Mouse (Mus musculus): ENCODE measurements around the gene Bub1b.
"Not testable (repeated sequence)": the region's sequence is repeated elsewhere in the genome, so short reads cannot be mapped to it uniquely, and the experiment has no call there.

Bub1b gene

DNA sequence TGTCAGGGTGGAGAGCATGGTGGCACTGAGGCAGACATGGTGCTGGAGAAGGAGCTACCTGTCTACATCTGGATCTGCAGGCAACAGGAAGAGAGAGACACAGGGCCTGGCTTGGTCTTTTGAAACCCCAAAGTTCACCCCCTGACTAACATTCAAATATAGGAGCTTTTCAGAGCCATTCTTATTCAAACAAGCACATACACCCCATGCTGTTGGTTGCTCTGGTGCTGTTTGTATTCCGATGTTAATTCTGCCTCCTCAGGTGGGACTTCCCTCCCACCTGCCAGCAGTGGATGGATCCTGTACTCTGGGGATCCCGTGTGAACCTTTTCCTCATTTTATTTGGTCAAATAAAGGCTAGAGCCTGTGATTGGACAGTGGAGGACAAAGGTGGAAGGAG, 22.1 kb downstream of the Bub1b start:
- DNase-seq, result no peak

DNA sequence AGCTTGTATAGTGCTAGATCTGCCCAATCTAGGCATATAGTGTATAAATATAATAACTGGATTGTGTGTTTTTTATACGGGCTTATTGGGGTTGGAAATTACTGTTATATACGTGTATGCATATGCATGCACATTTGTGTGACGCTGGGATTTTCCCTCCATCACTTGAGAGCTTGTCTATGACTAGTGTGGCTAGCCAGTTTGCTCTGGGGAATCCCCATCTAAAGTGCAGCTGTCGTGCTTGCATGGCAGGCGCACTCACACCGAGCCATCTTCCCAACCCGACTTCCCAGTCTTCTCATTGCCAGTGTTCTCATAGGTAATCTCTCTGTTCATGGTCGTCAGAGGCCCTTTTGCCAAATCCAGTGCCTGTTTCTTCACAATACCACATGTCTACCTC, 22.6 kb downstream of the Bub1b start:
- no peak for DNase-seq

DNA sequence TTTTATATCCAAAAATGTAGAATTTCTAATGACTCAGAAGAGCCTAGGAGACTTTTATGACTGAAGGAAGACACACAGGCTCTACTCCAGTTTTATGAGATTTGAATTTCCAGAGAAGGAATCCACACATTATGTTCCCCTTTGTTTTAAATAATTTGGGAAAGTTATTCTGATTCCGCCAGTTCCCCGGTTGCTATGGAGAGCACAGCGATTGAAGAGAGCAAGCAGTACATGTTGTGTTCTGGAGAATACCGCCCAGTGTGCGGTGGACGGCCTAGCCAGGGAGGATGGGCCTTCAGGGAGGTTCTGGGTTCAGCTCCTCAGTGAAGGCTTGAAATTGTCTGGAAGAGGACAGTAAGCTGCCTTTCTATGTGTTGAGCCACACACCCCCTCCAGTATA, 31.3 kb downstream of the Bub1b start:
- no peak for DNase-seq

DNA sequence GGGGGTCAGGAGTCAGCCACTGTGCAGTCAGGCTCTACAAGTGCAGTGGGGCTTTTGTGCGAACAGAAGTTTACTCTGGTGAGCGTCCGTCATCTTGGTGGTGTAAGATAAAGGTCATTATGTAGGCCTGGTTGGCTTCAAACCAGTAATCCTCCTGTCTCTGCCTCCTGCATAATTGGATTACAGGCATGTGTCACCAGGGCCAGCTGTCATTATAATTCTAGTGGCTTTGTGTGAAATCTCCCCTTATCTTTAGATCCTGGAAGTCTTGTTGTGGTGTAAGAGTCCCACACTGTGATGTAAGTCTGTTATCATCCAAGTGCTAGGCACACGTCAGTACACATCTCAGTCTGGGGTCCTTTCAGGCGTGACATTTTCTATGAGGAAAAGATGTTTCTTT, 35.4 kb downstream of the Bub1b start:
- DNase-seq, result no peak

DNA sequence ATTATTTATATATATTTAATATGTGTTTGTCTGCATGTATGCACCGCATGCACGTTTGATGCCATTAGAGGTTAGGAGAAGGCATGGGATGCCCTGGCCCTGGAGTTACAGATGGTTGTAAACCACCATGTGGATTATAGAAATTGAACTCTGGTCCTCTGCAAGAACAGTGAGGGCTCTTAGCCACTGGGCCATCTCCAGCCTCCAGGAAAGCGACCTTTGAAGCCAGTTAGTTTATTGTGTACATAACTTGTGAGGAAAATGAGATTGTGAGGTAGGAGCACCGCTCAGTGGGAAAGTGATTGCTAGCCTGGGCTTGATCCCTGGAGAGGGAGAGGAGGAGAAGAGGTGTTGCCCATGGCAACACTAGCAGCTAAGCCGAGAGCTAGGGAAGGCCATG, 39.2 kb downstream of the Bub1b start:
- no peak for DNase-seq

DNA sequence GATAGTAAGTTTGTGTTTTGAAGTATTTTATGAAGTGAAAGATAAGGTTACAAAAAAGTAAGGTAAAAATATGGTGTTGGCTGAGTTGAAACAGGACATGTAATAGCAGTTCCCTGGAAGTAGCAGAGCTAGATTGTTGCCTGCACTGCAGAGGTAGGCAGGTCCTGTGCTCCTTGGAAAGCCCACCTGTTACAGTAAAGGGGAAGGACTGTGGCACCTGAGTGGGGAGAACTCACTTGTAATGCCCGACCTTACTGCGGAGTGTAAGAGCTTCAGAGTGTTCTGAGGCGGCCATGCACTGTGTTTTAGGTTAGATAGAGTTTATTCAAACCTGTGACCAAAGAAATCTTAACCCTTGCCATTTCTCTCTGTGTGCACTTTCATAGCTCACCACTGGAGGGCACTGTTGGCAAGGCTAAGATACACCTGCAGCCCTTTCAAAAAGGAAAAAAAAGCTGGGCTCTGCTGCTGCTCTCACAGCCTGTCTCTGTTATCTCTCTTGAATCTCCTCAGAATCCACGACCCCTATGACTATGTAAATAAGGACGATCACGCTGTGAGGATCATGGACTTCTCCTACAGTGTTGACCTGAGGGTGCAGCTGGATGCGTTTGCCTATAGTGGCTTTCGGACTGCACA, 40.0 kb downstream of the Bub1b start:
- peak; percentile 73 to 78 for DNase-seq

DNA sequence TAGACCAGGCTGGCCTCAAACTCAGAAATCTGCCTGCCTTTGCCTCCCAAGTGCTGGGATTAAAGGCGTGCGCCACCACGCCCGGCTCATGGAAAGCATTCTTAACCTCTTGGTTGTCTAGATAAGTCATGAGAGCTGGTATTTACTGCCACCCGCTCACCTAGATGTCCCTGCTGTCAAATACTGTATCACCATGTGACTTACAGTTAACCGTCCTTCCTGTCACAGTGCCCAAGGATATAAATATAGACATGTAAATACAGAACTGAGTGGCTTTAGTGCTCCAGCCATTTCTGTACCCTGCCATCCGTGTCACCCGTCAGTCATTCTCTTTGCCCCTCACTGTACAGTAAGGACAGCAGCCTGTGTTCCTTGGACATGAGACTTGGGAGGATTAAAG, 40.7 kb downstream of the Bub1b start:
- no peak for DNase-seq

DNA sequence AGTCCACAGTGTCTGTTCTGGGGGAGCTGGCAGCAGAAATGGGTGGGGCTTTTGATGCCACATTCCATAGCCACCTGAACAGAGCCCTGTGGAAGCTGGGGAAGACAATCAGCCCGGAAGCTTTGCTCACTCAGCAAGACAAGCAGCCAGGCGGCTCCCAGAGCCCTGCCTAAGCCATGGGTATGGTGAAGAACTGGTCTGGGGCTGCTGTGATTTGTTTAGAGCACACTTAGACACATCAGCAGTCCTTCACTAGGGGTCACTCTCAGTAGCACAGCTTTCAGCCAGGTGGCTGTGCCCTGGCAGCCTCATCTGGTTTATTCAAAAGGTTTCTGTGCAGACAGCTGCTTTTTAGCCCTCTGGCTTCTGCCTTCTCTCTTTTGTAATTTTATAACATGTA, 43.1 kb downstream of the Bub1b start:
- no peak for DNase-seq

DNA sequence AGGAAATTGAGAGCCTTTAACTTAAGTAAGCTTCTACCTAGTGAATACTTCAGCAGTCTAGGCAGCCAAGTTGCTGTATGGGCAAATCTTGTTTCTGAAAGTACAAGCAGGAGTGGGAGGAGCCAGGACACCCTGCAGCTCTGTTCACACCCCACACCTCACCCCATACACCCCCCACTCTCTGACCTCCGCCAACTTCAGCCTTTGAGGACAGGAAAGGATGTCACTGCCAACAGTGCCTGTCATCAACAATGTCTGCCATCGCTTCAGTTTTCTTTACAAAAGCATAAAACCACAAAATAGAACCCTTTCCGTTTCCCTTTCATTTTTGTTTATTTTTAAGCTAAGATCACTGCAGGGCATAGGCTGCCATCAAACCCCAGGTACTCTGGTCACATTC, 44.4 kb downstream of the Bub1b start:
- DNase-seq, result peak; percentile 54 to 70

DNA sequence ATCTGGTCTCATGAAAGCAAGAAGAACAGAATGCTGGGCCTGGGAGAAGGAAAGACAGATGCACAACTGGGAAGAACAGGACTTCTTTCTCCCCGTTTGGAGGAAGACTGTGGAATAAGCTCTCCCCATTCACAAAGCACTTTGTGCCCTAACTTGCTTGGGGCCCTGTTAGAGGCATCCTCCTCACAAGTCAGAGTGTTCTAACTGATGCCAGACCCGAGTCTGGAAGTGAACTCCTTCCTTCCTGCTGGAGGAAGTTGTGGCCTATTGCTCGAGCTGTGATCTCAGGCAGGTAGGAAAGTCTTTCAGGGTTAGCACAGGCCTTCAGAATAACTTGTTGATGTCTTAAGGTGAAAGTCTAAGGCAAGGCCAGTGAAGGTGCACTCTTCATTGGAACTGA, 44.9 kb downstream of the Bub1b start:
- DNase-seq, result no peak

DNA sequence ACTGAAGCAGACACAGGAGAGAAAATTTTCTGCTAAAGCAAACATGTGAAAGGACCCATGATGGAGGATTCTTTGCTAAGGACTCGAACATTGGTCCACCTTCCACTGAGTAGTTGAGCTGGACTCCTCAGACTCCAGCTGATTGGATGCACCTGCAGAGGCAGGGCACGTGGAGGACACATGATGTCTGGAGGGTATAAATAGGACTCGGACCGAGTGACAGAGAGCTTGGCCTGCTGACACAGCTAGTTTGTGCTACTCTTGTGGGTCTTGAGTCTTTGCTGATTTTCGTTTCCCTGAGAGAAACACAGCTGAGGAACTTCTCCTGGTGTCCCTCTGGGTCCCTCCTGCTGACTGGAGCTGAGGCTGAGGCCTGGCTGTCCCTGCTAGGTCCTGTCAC, 48.7 kb downstream of the Bub1b start:
- no peak for DNase-seq

DNA sequence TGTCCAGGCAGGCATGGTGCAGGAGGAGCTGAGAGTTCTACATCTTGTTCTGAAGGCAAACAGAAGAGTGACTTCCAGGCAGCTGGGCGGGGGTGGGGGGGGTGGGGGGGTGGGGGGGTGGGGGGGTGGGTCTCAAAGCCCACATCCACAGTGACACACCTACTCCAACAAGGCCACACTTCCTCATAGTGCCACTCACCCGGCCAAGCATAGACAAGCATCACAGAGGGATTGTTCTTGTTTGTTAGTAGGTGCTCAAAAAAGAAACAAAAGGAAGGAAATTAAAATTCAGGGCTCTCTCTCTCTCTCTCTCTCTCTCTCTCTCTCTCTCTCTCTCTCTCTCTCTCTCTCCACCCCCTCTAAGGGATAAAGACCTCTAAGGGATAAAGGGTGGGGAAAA, 52.7 kb downstream of the Bub1b start:
- DNase-seq, result not testable (repeated sequence)

DNA sequence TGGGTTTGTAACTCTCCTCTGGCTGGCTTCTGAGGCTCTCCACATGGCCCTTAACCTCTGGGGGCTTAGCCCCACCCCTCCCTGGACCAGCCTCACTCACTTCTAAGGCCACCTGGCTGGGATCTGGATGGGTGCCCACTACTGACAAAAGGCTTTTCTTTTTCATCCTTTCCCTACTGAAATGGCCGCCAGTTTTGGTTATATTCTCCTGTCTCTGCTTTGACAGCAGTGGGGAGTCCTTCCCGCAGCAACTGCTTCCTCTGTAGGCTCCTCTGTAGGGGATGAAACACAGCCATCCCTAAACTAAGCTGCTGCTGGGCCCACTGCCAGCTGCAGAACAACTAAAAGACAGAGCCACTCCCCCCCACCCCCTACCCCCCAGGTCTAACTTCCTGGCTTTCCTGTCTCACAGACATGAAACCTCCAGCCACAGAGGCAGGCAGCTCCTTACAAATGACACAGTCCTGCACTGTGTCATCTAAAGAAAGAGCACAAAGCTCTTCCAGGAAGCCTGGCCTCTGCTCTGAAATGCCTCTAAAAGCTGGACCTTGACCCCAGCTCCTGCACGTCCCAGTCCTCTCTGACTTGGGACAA, 58.8 kb downstream of the Bub1b start:
- no peak for DNase-seq

DNA sequence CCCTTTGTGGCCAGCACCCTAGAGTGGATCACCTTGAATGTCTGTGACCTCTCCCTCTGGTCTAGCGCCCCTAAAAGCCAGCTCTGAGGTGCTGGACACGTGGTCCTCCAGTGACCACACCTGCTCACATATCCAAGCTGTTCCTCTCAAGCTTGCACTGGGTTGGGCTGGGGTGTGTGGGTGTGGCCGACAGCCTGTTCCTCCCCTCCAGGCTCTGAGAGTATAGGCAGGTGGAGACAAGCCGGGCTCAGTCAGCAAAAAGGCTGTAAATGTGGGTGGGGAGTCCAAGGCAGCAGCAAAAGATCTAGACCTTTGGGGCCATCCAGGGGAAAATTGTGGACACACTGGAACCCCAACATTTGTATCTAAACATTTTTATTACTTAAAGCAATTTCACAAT, 60.4 kb downstream of the Bub1b start:
- DNase-seq, result peak in 1 of 2 experiments; percentile 53

DNA sequence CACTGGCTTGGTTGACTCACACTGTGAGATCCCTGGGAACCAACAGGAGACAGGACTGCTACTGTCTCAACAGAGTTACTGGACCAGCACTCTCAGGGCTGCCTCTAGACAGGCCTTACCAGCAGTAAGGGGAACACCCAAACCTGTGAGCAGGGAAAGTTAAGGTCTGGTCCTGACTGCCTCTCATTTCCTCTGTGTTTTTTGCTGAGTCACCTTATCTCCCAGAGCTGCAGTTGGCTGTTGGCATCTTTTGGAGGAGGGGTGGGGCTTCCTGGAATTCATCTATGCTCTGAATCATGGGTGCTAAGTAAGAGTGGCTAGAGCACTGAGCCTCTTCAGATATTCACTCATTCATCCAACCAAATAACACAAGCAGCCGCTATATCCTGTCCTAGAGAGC, 61.1 kb downstream of the Bub1b start:
- DNase-seq, result no peak

DNA sequence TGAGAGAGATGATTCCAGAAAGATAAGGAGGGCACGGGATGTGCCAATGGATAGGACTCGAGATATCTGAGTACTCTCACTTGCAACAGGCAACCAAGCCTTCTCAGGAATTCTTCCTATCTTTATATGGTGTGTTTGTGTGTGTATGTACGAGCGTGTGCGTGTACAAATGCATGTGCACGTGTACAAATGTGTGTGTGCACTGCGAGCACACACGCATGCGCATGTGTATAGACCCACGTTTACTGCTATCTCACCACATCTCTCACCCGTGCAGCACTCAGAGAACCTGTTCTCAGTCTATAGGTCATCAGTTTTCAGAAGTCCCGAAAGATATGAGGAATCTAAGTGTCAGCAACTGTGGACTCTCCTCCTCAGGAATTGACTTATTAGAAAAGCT, 61.5 kb downstream of the Bub1b start:
- no peak for DNase-seq

DNA sequence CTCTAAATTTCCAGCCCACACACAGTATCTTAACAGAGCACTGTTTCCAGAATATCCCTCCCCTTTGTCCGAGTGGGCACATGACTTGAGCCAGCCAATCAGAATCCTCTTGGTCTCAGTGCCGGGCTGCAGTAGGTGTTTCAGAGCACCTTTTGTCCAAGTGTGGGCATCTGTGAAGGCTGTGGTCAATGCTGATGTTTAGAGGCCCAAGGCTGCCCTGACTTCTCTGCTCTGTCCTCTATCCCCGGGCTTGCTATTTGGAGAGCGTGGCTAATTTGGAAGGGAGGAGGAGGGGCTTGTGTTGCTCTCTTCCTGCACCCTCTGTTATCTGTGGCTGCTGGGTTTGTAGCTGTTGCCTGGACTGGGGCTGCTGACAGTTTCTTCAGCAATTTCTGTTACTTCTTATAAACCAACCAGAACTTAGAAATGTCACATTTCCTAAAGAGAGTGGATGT, 62.0 kb downstream of the Bub1b start:
- peak; percentile 36 to 41 for DNase-seq

DNA sequence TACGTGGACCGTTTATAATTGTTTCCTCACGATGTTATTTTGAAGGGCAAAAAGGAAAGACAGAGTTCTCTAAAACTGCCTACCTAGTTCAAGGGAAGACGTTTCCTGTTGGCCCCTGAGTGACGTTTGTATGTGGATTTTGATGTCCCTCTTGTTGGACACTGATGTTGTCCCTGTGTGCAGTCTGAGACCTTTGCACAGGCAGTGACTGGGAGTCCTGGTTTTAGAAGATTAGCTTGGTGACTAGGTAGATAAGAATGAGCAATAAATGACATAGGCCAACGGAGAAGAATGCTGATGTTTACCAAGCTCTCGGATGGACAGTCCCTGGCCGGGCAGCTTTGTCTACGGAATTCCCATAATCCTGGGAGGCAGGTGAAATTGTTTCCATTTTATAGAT, 63.9 kb downstream of the Bub1b start:
- DNase-seq, result no peak

DNA sequence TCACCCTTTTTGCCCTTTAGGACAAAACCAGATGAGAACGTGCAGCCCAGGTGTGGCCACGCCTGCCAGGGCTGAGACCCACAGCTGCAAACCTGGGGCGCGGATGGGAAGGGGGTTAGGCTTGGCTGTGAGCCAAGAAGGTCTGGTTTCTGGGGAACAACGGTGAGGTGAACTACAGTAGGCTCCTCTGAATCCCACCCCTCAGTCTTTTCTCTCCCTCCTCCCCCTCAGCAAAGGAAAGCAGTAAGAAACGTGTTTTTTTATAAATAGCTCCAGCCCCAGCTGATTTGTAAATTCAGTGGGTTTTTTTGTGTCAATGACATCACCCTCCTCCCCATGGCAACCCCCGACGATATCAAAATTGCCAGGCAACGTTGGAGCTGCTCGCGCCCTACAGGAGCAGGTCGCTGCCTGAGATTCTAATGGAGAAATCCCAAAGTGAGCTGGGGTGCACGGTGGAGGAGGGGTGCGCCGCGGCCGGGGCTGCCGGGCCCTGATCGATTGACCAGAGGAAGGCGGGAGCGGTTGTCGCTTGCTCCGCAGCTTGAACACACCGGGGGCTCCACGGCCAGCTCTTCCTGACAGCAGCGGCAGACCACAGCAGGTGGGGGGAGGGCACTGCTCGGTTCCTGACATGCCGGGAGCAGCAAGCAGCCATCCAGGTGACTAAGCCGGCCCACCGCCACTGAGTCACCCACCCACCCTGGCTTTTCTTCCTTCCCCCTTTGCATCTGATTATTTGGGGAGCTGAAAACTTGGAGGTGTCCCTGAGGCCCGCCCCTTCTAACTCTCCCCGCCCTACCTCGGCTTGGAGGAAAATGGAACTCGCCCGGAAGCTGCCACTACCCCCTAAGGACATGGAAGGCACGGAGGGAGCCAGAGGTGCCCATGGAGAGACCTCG, 65.1 kb downstream of the Bub1b start, which contains the start of gene Pak6:
Gene Pak6, plus strand, starts transcription at position 402 of the 902 bp plus-strand sequence.
- DNase-seq, result peak; percentile 78 to 87

DNA sequence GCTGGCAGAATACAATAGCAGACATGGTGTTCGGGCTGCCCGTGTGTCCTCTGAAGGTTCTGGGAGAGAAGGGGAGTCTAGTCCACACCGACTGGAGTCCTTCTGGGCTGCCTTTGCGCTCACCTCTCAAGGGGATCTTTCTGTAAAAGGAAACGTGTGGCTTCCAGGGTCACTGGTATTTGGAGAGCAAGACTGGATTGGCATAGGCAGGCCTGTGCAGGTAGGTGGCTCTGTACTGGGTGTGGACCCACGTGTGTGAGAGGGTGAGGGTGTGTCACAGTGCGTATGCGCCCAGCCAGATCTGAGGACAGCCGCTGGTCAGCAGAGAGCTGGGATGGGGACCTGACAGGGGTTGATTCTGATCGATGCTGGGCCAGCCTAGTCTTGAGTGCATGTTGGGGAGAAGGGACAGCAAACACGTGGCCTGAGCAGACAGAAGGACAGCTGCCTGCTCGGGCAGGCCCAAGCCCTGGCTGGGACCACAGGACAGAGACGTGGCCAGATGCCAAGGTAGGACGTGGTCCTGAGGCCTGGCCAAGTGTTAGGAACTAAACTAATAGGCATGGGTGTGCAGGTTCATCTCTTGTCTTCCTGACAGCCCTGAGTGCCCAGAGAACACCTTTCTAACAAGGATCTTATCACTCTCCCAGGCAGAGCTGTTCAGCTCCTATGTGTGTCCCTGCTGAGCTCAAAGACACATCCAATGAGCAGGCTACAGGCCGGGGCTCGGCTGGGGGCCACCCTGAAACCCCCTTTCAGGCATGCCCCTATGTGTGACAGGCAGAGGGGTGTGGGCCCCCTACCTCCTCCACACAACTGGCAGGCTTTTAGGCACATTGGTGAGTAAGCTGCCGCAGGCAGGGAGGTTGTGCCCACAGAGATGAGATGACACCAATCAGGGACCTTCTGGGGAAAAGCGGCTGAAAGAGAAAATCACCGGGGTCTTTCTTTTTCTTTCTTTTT, 66.1 kb downstream of the Bub1b start:
- DNase-seq, result no peak

DNA sequence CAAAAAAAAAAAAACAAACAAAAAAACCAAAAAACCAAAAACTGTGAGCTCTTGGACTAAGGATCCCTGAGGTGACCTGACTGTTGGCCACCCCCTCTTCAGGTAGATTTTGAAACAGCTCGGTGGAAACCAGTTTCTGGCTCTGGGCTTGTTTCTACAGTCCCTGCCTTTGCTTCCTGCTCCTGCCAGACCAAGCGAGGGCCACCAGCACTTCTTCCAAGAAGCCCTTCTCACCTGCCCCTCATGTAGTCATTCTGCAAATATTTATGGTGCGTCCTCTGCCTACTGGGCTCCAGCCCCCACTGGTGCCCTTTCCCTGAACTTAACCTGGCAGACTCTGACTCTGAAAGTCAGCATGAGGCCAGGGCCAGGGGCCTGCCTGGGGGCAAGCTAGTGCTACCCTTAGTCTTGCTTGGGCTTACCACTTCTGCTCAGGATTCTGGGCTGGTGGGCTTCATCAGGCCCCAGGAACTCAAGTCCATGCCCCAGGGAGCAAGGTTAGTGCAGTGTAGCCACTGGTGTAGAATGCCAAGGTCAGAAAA, 67.0 kb downstream of the Bub1b start:
- DNase-seq, result no peak

DNA sequence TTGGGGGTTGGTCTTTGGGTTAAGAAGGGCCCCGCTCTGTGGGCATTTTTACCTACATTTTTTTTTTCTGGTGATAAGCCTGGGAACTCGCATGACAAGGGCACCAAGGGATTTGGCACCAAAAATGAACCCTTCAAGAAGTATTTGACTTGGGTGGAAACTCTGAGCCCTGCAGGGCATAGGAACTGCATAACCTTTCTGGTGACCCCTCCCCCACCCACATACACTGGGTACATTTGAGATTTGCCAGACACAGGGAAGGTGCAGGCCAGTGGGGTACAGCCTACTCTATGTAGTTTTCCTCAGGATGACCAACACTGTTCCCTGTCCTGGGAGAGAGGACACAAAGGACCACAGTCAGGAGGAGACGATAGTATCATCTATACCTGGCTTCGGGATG, 67.6 kb downstream of the Bub1b start:
- no peak for DNase-seq
